Mouse (Mus musculus): Measurements from ENCODE around the gene Ap3b2. TPM values are rescaled to one million over a fixed set of nuclear protein-coding genes. Genes with fewer than 3 reads are reported as not detected.
"Not testable (repeated sequence)": the region's sequence is repeated elsewhere in the genome, so short reads cannot be mapped to it uniquely, and the experiment has no call there.

The Ap3b2 gene
- total RNA-seq, 2 experiments from 2014 or later = 4.9 to 5.9 TPM

DNA sequence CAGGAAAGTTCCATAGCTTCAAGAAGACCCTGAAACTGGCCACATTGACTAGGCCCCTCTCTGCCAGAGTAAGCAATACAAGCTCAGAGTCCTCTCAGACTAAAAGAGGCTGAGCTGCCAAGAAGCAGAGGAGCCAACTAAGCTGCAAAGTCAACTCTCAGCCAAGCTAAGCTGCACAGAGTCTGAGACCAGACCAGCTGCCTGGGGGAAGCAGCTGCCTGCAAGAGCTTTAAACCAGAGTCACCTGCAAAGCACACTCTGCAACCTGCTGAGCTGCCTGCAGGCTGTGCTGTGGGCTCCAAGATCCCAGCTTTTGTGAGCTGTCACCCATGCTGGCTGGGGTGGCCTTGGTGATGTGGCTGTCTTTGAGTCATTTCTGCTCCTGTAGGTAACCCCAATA, 15.5 kb downstream of the Ap3b2 start:
- DNase-seq (ENCODE audit: low spot score in 2 of 2) = not testable (repeated sequence)

DNA sequence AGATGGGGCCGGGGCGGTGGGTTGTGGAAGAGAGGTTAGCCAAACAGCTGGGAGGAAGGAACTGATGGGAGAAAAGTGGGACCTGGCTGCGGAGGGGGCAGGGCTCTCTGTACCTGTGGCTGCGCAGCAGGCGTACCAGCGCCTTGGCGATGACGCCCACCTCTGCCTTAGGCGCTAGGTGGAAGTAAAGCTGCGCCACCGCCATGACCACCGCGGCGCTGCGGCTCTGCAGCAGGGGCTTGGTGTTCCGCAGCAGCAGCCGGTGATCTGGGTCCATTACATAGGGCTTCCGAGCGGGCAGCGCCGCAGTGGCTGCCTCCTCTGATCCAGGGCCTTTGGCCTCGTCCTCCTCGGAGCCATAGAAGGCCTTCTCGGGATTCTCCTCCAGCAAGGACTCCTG, 16.9 kb downstream of the Ap3b2 start:
- DNase-seq (ENCODE audit: low spot score in 2 of 2) = no peak

DNA sequence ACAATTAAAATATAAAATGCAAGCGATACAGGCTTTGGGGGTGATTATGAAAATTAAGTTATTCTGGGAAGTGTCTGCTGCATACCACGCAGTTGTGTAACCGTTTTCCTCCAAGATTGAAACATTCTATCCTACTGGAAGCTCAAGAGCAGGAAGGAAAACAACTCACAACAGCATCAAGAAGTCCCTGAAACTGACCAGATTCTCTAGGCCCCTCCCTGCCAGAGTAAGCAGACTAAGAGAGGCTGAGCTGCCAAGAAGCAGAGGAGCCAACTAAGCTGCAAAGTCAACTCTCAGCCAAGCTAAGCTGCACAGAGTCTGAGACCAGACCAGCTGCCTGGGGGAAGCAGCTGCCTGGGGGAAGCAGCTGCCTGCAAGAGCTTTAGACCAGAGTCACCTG, 18.5 kb downstream of the Ap3b2 start:
- DNase-seq (ENCODE audit: low spot score in 2 of 2) = no peak

DNA sequence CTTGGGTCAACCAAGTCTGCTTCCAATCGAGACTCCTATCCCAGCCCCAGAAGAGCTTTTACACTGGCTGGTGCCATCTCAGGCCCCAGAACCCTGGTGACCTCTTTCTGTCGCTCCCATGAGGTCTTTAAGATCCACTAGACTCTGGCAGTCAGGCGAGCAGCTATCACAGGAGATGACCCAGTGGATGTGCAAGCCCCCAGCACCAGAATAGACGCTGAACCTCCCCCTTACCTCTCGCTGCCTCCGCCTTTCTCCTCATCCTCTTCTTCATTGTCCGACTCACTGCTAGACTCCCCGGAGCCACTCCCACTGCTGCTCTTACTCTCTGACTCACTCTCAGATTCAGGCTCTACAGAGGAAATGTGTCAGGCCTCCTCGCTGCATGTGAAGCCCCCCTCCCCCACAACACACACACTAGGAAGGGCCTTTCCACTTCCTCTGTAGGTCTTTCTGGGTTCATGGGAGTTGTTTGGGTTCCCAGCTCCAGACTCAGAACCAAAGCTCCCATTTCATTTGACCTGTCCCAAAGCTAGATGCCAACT, 28.7 kb downstream of the Ap3b2 start:
- DNase-seq (ENCODE audit: low spot score in 2 of 2) = peak in 1 of 2 experiments; percentile 11

DNA sequence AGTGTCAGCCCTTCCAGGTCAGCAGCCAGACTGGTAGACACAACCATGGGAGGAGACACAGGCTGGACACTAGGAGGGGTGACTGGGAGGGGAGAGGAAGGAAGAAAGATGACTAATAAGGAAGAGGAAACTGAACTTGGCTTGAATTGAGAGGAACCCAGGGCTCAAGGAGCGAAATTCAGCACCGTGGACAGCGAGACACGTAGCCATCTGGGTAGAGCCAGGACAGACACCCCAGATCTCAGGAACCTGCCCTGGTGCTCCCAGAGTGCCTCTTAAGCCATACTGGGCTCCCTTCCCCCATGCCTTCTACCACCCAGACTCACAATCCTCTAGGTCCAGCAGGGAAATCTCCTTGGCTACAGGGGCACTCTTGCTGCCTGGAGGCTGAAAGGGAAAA, 29.6 kb downstream of the Ap3b2 start:
- peak in 1 of 2 experiments; percentile 14 for DNase-seq (ENCODE audit: low spot score in 2 of 2)

DNA sequence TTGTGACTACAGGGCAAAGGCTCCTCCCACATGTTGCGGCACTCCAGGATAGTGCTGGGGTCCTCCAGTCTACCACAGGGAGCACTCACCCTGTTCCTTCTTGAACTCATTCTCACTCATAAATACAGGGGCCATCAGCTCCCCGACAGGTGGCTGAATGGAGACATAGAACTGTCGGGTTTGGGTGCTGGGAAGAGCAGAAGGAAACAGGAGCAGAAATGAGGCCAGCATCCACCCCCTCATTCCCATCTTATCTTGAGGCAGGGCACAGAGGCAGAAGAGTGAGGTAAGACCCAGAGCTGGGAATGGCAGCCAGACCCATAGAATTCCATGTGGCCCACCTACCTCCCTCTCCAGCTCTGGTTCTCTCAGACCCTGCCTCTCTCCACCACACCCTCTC, 30.9 kb downstream of the Ap3b2 start:
- peak in 1 of 2 experiments; percentile 4 for DNase-seq (ENCODE audit: low spot score in 2 of 2)

DNA sequence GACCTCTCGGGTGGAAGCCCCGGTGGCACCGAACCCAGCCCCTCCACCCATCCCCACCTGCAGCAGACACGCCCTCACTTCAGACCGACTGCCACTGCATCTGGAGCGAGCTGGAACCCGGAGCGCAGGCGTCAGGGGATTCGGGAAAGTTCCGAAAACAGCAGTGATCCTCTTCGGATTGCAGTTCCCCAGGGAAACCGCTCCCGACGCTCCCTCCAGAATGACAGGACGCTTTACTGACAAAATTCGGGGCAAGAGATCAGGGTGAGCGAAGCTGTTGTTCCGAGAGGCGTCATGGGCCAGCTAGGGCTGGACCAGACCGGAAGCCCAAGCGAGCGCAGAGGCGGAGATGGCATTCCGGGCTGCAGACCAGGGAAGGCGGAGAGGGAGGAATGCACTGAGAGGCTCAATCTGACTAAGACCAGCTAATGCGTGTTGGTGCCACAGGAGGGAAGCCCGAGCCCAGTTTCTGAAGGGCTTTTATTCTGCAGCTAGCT, 38.5 kb downstream of the Ap3b2 start, which contains the start of gene Cpeb1:
Gene Cpeb1 (minus strand): TSS at position 311 of the 497 bp plus-strand sequence.
- DNase-seq (ENCODE audit: low spot score in 2 of 2) = peak in 1 of 2 experiments; percentile 64

DNA sequence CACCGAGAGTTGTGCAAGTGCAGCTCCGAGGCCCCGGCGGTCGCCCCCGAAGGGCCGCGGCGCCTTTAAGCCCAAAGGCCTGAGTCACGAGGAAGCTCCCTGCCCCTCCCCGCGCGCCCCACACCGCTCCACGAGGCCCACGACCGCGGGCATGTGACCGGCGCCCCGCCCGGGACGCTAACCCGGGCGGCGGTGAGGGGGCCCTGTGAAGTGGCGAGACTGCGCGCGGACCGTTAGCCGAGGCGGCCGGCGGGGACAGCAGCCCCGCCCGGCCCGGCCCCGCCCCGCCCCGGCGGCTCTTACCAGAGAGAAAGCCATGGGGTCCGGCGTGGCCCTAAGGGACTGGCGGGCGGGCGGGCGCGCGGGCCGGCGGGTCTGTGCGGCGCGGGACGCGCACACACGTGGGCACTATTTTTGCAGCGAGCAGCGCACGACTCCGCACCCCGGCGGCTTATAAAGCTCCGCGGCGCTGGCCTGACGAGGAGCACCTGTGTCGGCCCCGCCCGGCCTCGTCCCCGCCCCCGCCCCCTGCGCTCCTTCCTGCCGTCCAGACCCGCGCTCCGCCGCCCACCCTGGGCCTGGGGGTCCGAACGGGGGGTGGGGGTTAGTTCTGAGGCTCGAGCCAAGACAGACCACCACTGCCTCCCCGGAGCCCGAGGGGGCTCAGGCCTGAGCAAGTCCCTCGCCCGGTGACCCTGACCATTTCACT, 39.2 kb downstream of the Ap3b2 start:
- DNase-seq (ENCODE audit: low spot score in 2 of 2) = peak in 1 of 2 experiments; percentile 42

DNA sequence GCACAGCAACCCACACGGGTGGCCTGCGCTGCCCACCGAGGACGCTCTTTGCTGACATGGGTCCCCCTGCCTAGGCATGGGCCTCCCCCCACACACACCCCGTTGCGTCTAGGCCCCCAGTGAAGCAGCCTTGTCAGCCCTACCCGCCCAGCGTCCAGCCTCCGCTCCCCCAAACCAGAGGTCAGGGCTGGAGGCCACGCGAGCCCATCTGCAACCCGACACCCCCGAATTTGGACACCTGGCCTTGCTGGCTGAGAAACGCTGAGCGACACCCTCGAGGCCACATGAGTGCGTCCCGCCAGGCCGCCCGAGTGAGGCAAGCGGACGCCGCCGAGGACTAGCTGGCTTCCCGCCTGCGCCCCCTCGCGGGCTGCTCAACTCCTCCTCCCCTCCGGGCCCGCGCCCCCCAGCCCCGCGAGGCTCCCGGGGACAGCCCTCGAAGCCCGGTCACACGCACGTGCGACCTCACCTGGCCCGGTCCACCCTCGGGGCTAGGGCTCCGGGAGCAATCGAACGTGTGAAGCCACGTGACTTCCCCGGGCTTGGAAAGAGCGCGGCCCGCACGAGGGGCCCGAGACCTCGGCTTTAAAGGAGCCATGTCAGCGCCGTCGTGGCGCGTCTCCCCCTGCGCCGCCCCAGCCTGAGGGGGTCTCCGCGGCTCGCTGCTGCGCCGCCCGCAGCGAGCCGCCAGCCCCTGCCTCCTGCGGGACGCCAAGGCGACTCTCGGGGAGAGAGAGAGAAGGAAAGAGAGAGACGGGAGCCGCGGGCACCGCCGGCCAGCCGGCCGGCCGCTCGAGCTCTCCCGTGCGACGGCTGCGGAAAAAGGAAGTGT, 40.1 kb downstream of the Ap3b2 start:
- DNase-seq (ENCODE audit: low spot score in 2 of 2) = no peak

DNA sequence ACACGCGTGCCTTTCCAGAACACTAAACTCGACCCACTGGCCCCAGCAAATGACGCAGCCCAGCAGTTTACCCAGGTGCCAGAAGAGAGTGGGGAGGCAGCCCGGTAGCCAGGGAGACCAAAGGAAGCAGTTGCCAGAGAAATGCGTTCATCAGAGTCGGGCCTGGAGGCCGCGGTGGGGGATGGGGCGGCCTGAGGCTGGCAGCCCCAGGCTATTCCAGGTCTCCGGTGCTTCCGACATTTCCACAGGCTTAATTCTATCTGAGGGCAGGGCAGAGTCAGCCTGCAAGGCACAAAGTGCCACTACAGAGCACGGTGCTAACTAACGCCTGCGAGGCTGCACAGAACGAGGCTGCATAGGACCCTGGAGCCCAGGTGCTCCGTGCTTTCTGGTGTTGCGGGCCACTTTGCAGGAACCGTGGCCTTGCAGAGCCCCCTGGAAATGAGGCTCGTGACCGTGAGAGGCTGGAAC, 40.7 kb downstream of the Ap3b2 start:
- no peak for DNase-seq (ENCODE audit: low spot score in 2 of 2)

Other genes starting within 250 kb of the Ap3b2 start
- 1,000 to 10,000 TPM; 1,161 to 1,216 TPM for gene Rps17, start 148.7 kb downstream of the Ap3b2 start, total RNA-seq (2021)
- 10 to 100 TPM in 1 of 2 experiments, 1 to 10 TPM in 1; 7.2 to 10.9 TPM for gene Cpeb1, start 38.5 kb downstream of the Ap3b2 start, total RNA-seq (2021)
- not detected for gene BC048679, start 4.4 kb upstream of the Ap3b2 start, total RNA-seq (2021)
- 100 to 1,000 TPM; 152 to 158 TPM for gene Fsd2, start 73.0 kb upstream of the Ap3b2 start, total RNA-seq (2021)
- gene Whamm, start 77.3 kb upstream of the Ap3b2 start, total RNA-seq (2021) = 1 to 10 TPM; 7.5 to 9.0 TPM
- gene Homer2, start 213.6 kb upstream of the Ap3b2 start, total RNA-seq (2021) = 10 to 100 TPM; 22.3 to 23.3 TPM

All from gastrocnemius, postnatal 4 days (tissue).